Mouse (Mus musculus) natural killer cell, adult 2 months (primary cell): Measurements from ENCODE around the gene Pira2.
"Not testable (repeated sequence)": the region's sequence is repeated elsewhere in the genome, so short reads cannot be mapped to it uniquely, and the experiment has no call there.

Experiments used
- DNase-seq, 2 experiments: peaks; one replicate each; pipeline ENCODE4 v3.0.0; 2022; ENCODE audit warnings: low spot score in 2 of 2

Gene Pira2

GRCm38 (mm10) chr7:3844951-3845350 is at the start of gene Pira2:
Gene Pira2 (minus strand): TSS chr7:3845051.
- not testable (repeated sequence) for DNase-seq

- DNase-seq: not testable (repeated sequence)
Measured at GRCm38 (mm10) chr7:3875032-3875431, 30.2 kb upstream of the Pira2 start.

- not testable (repeated sequence) for DNase-seq
Measured at GRCm38 (mm10) chr7:3837854-3838253, 7.0 kb downstream of the Pira2 start.

- not testable (repeated sequence) for DNase-seq
Measured at GRCm38 (mm10) chr7:3830633-3831032, 14.2 kb downstream of the Pira2 start.

- DNase-seq: not testable (repeated sequence)
Measured at GRCm38 (mm10) chr7:3825599-3825998, 19.3 kb downstream of the Pira2 start, which contains the start of gene Gm15448. Gene Gm15448 (minus strand): TSS chr7:3825687.

- DNase-seq: not testable (repeated sequence)
Measured at GRCm38 (mm10) chr7:3811912-3812311, 32.9 kb downstream of the Pira2 start.

GRCm38 (mm10) chr7:3802935-3803334 is 41.9 kb downstream of the Pira2 start:
- DNase-seq: not testable (repeated sequence)

GRCm38 (mm10) chr7:3799940-3800339 is 44.9 kb downstream of the Pira2 start:
- not testable (repeated sequence) for DNase-seq

- not testable (repeated sequence) for DNase-seq
Measured at GRCm38 (mm10) chr7:3796286-3796685, 48.6 kb downstream of the Pira2 start.
